ENCODE assay signal across 8 mouse cellular contexts in the genomic region with DNA sequence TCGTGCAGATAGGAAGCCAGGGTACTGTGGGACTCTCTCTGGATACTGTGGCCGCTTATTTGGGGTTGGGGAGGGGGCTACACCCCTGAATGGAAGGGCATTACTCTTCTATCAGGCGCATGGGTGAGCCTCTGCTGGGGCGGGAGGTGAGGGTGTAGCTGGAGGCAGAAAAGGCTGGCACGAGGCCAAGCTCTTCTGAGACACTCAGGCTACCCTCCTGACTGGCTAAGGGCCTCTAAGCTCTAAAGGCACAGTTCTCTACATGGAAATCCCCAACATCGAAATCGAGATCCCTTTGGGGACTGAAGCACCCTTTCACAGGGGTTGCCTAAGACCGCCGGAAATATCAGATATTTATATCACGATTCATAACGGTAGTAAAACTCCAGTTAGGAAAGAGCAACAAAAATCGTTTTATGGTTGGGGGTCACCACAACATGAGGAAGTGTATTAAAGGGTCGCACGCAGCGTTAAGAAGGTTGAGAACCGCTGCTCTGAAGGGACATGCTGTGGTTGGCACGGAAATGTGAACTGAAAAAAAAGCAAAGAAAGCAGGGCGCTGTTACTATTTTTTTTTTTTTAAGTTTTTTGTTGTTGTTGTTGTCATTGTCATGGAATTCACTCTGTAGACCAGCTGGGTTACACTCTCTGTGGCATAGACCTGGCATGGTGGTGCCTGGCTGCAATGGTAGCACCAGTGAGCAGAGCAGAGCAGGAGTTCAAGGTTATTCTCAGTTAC. TPM values are rescaled to one million over a fixed set of nuclear protein-coding genes. Genes with fewer than 3 reads are reported as not detected.
DNase-seq lines count a peak whose midpoint lies in the region; ATAC-seq lines count a peak whose summit lies in the region.

No protein-coding gene starts in this region.

- H3K4me1 ChIP-seq in midbrain, embryonic 14.5 days (ENCODE audit: control insufficient read depth, insufficient read depth, low read length): peaks cover 17% of the 10 kb centered on the region
- H3K4me1 ChIP-seq in midbrain, embryonic 11.5 days (ENCODE audit: control insufficient read depth, insufficient read depth, low read length): peaks cover 21% of the 10 kb centered on the region
- H3K4me1 ChIP-seq in brown adipose tissue, adult 24 weeks (ENCODE audit: control insufficient read depth, insufficient read depth, insufficient read length, low read length): peaks cover 31% of the 10 kb centered on the region
- peaks cover 56% of the 10 kb centered on the region for H3K4me1 ChIP-seq in intestine, embryonic 14.5 days (replicated peaks; ENCODE audit: control insufficient read depth, insufficient read depth, low read length)
- H3K4me1 ChIP-seq in lung, embryonic 16.5 days (replicated peaks; ENCODE audit: control insufficient read depth, insufficient read depth, low read length): peaks cover 73% of the 10 kb centered on the region

- H3K36me3 ChIP-seq in midbrain, embryonic 14.5 days (ENCODE audit: control insufficient read depth, insufficient read depth, low read length): no peaks in the 10 kb centered on the region
- no peaks in the 10 kb centered on the region for H3K36me3 ChIP-seq in midbrain, embryonic 11.5 days (ENCODE audit: control insufficient read depth, insufficient read depth, low read length)
- 0 out of 2 replicates have a peak, but pooled peaks cover 3% of the 10 kb centered on the region for H3K36me3 ChIP-seq in intestine, embryonic 14.5 days (ENCODE audit: control insufficient read depth, insufficient read depth, low read length)
- H3K36me3 ChIP-seq in lung, embryonic 16.5 days (ENCODE audit: control insufficient read depth, insufficient read depth, low read length): no peaks in the 10 kb centered on the region; the same call in 1 of the 2 replicates

- WGBS in midbrain, embryonic 14.5 days: 81% methylated on average over 18 of the region's 18 CpGs
- 90% methylated on average over 18 of the region's 18 CpGs for WGBS in midbrain, embryonic 11.5 days
- 66% methylated on average over 18 of the region's 18 CpGs for WGBS in intestine, embryonic 14.5 days
- WGBS in lung, embryonic 16.5 days: 43% methylated on average over 18 of the region's 18 CpGs

- no peaks in the 10 kb centered on the region for H3K27me3 ChIP-seq in midbrain, embryonic 14.5 days (ENCODE audit: control insufficient read depth, insufficient read depth, low read length)
- H3K27me3 ChIP-seq in midbrain, embryonic 11.5 days (ENCODE audit: control insufficient read depth, insufficient read depth, low read length): no peaks in the 10 kb centered on the region
- H3K27me3 ChIP-seq in intestine, embryonic 14.5 days (replicated peaks; ENCODE audit: control insufficient read depth, insufficient read depth, low read length): no peaks in the 10 kb centered on the region
- H3K27me3 ChIP-seq in lung, embryonic 16.5 days (ENCODE audit: control insufficient read depth, insufficient read depth, low read depth, low read length): no peaks in the 10 kb centered on the region

- no peak overlapping the region for H3K4me2 ChIP-seq in midbrain, embryonic 14.5 days (ENCODE audit: low read length)
- H3K4me2 ChIP-seq in midbrain, embryonic 11.5 days: no peak overlapping the region
- no peak overlapping the region for H3K4me2 ChIP-seq in intestine, embryonic 14.5 days (ENCODE audit: low read length)
- H3K4me2 ChIP-seq in lung, embryonic 16.5 days (ENCODE audit: low read depth, low read length): no peak overlapping the region

- H3K4me3 ChIP-seq in midbrain, embryonic 14.5 days (replicated peaks; ENCODE audit: low read depth, low read length): no peak overlapping the region
- no peak overlapping the region for H3K4me3 ChIP-seq in midbrain, embryonic 11.5 days (ENCODE audit: low read depth, low read length)
- no peak overlapping the region for H3K4me3 ChIP-seq in brown adipose tissue, adult 24 weeks (ENCODE audit: insufficient read depth, low read depth, low read length)
- H3K4me3 ChIP-seq in intestine, embryonic 14.5 days (ENCODE audit: low read depth, low read length): no peak overlapping the region
- no peak overlapping the region for H3K4me3 ChIP-seq in lung, embryonic 16.5 days (ENCODE audit: low read length)

- ATAC-seq in midbrain, embryonic 14.5 days (ENCODE audit: low FRiP score, low TSS enrichment): no peak
- ATAC-seq in midbrain, embryonic 11.5 days (ENCODE audit: low FRiP score): no peak
- ATAC-seq in intestine, embryonic 14.5 days (replicated peaks; ENCODE audit: low FRiP score, low TSS enrichment, low read depth): no peak
- peak; percentile 15 for ATAC-seq in lung, embryonic 16.5 days (ENCODE audit: low read depth)

- no peak overlapping the region for H3K27ac ChIP-seq in midbrain, embryonic 14.5 days (replicated peaks; ENCODE audit: low read depth, low read length)
- H3K27ac ChIP-seq in midbrain, embryonic 11.5 days (ENCODE audit: low read depth, low read length): no peak overlapping the region
- H3K27ac ChIP-seq in brown adipose tissue, adult 24 weeks (replicated peaks; ENCODE audit: low read depth, low read length): peak overlapping the region; percentile 69
- H3K27ac ChIP-seq in intestine, embryonic 14.5 days (ENCODE audit: low read depth): peak overlapping the region; percentile 63
- peak overlapping the region; percentile 88 for H3K27ac ChIP-seq in lung, embryonic 16.5 days (ENCODE audit: low read length)

- peak; percentile 56 for DNase-seq in midbrain, embryonic 14.5 days
- no peak for DNase-seq in midbrain, embryonic 11.5 days (ENCODE audit: low spot score, missing footprints)
- no peak for DNase-seq in intestine, embryonic 14.5 days (ENCODE audit: low spot score)
- DNase-seq in thymus, postnatal 25 days: peak; percentile 62
- no peak for DNase-seq in layer of hippocampus, adult 9-11 months
- DNase-seq in right cerebral cortex, postnatal 14 days: no peak

- no peak overlapping the region for H3K9ac ChIP-seq in midbrain, embryonic 14.5 days (replicated peaks; ENCODE audit: low read length)
- no peak overlapping the region for H3K9ac ChIP-seq in midbrain, embryonic 11.5 days (ENCODE audit: low read length)
- 0 out of 2 replicates have a peak overlapping the region, but pooled peaks have one; percentile 5 for H3K9ac ChIP-seq in intestine, embryonic 14.5 days (ENCODE audit: low read length)
- peak overlapping the region; percentile 10; the same call in 1 of the 2 replicates for H3K9ac ChIP-seq in lung, embryonic 16.5 days (ENCODE audit: low read length)

- no peaks in the 10 kb centered on the region for H3K9me3 ChIP-seq in midbrain, embryonic 14.5 days (ENCODE audit: control insufficient read depth, low read length)
- no peaks in the 10 kb centered on the region for H3K9me3 ChIP-seq in midbrain, embryonic 11.5 days (ENCODE audit: control insufficient read depth, low read length)
- H3K9me3 ChIP-seq in intestine, embryonic 14.5 days (ENCODE audit: control insufficient read depth, low read length): no peaks in the 10 kb centered on the region
- no peaks in the 10 kb centered on the region for H3K9me3 ChIP-seq in lung, embryonic 16.5 days (ENCODE audit: control insufficient read depth, low read length)

RNA-seq across cellular contexts. Expression of gene Tk1, which starts 2.4 kb away (rescaled TPM):
- 12.8 and 18.0 TPM in 2 replicates for polyA plus RNA-seq in midbrain, embryonic 14.5 days (2014; fragmentation: Nextera tagmentation; extraction: Ambion mirVana)
- polyA plus RNA-seq in midbrain, embryonic 11.5 days (2014; fragmentation: Nextera tagmentation; extraction: Ambion mirVana): 87.1 and 89.7 TPM in 2 replicates
- polyA plus RNA-seq in brown adipose tissue, adult 24 weeks (2012; ENCODE audit: insufficient read depth, insufficient read length, missing spikeins): not detected in 2 replicates
- 159 and 163 TPM in 2 replicates for polyA plus RNA-seq in intestine, embryonic 14.5 days (2014; fragmentation: Nextera tagmentation; extraction: Ambion mirVana)
- polyA plus RNA-seq in lung, embryonic 16.5 days (2015; fragmentation: Nextera tagmentation; extraction: Ambion mirVana): 130 and 131 TPM in 2 replicates

RNA-seq across cellular contexts. Expression of gene Afmid, which starts 2.6 kb away (rescaled TPM):
- 4.1 TPM in 2 replicates for polyA plus RNA-seq in midbrain, embryonic 14.5 days (2014; fragmentation: Nextera tagmentation; extraction: Ambion mirVana)
- 2.8 and 3.9 TPM in 2 replicates for polyA plus RNA-seq in midbrain, embryonic 11.5 days (2014; fragmentation: Nextera tagmentation; extraction: Ambion mirVana)
- polyA plus RNA-seq in brown adipose tissue, adult 24 weeks (2012; ENCODE audit: insufficient read depth, insufficient read length, missing spikeins): 1.7 and 1.8 TPM in 2 replicates
- polyA plus RNA-seq in intestine, embryonic 14.5 days (2014; fragmentation: Nextera tagmentation; extraction: Ambion mirVana): 6.6 and 7.0 TPM in 2 replicates
- polyA plus RNA-seq in lung, embryonic 16.5 days (2015; fragmentation: Nextera tagmentation; extraction: Ambion mirVana): 4.9 and 5.4 TPM in 2 replicates

RNA-seq across cellular contexts. Expression of gene Gm20708, which starts 18.9 kb away (rescaled TPM):
- polyA plus RNA-seq in midbrain, embryonic 14.5 days (2014; fragmentation: Nextera tagmentation; extraction: Ambion mirVana): 0.47 and 1.4 TPM in 2 replicates
- 0.15 and 0.20 TPM in 2 replicates for polyA plus RNA-seq in midbrain, embryonic 11.5 days (2014; fragmentation: Nextera tagmentation; extraction: Ambion mirVana)
- polyA plus RNA-seq in brown adipose tissue, adult 24 weeks (2012; ENCODE audit: insufficient read depth, insufficient read length, missing spikeins): not detected in 2 replicates
- polyA plus RNA-seq in intestine, embryonic 14.5 days (2014; fragmentation: Nextera tagmentation; extraction: Ambion mirVana): 0.83 TPM in 1 of 2 replicates, not detected in the other
- polyA plus RNA-seq in lung, embryonic 16.5 days (2015; fragmentation: Nextera tagmentation; extraction: Ambion mirVana): 0.13 and 0.14 TPM in 2 replicates

RNA-seq across cellular contexts. Expression of gene Syngr2, which starts 18.9 kb away (rescaled TPM):
- 8.2 and 18.9 TPM in 2 replicates for polyA plus RNA-seq in midbrain, embryonic 14.5 days (2014; fragmentation: Nextera tagmentation; extraction: Ambion mirVana)
- polyA plus RNA-seq in midbrain, embryonic 11.5 days (2014; fragmentation: Nextera tagmentation; extraction: Ambion mirVana): 29.9 and 36.4 TPM in 2 replicates
- polyA plus RNA-seq in brown adipose tissue, adult 24 weeks (2012; ENCODE audit: insufficient read depth, insufficient read length, missing spikeins): 30.4 and 30.5 TPM in 2 replicates
- 145 TPM in 2 replicates for polyA plus RNA-seq in intestine, embryonic 14.5 days (2014; fragmentation: Nextera tagmentation; extraction: Ambion mirVana)
- 79.5 and 87.7 TPM in 2 replicates for polyA plus RNA-seq in lung, embryonic 16.5 days (2015; fragmentation: Nextera tagmentation; extraction: Ambion mirVana)

RNA-seq across cellular contexts. Expression of gene Birc5, which starts 20.7 kb away (rescaled TPM):
- 27.9 and 50.1 TPM in 2 replicates for polyA plus RNA-seq in midbrain, embryonic 14.5 days (2014; fragmentation: Nextera tagmentation; extraction: Ambion mirVana)
- polyA plus RNA-seq in midbrain, embryonic 11.5 days (2014; fragmentation: Nextera tagmentation; extraction: Ambion mirVana): 346 and 363 TPM in 2 replicates
- polyA plus RNA-seq in brown adipose tissue, adult 24 weeks (2012; ENCODE audit: insufficient read depth, insufficient read length, missing spikeins): 1.1 TPM in 1 of 2 replicates, not detected in the other
- 337 and 340 TPM in 2 replicates for polyA plus RNA-seq in intestine, embryonic 14.5 days (2014; fragmentation: Nextera tagmentation; extraction: Ambion mirVana)
- 312 and 336 TPM in 2 replicates for polyA plus RNA-seq in lung, embryonic 16.5 days (2015; fragmentation: Nextera tagmentation; extraction: Ambion mirVana)

Comparison
In these comparisons a context has a peak if more than half of its experiments do, and no peak if none do; other contexts are left out.
1. DNase-seq: peak in midbrain, embryonic 14.5 days (single experiment) and thymus, postnatal 25 days (single experiment); none in midbrain, embryonic 11.5 days (single experiment), intestine, embryonic 14.5 days (single experiment), layer of hippocampus, adult 9-11 months (single experiment) and right cerebral cortex, postnatal 14 days (single experiment).
2. H3K27ac ChIP-seq: peak in brown adipose tissue, adult 24 weeks (single experiment), intestine, embryonic 14.5 days (single experiment) and lung, embryonic 16.5 days (single experiment); none in midbrain, embryonic 14.5 days (single experiment) and midbrain, embryonic 11.5 days (single experiment).
3. H3K9ac ChIP-seq: peak in intestine, embryonic 14.5 days (single experiment) and lung, embryonic 16.5 days (single experiment); none in midbrain, embryonic 14.5 days (single experiment) and midbrain, embryonic 11.5 days (single experiment).